Mouse (Mus musculus) cerebellum, adult 18-20 months (tissue): ENCODE results near the gene Tnfsf12.

Source experiments
- DNase-seq, 2 experiments: peaks; one replicate each; pipeline ENCODE4 v3.0.0; 2021

Tnfsf12 gene

DNA sequence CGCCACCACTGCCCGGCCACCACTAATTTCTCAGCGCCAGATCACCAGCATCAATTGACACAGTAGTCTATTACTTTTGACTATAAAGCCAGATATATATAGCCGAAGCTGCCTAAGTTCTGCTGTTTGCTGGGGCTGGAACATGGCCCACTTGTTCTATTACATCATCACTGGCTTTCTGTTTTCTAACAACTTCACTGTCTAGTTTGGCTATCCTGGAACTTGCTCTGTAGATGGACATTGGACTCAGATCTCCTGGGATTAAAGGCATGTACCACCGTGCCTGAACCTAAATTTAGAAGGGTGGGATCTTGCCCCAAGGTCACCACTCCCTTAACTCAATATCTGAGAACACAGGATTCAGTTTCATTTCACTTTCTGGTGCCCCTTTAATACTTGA, 49.8 kb downstream of the Tnfsf12 start:
- DNase-seq = no peak
